Comparison of ENCODE assay signal across 7 mouse cellular contexts in genomic region chr6:30307691-30308090, GRCm38 (mm10). TPM values are rescaled to one million over a fixed set of nuclear protein-coding genes. Genes with fewer than 3 reads are reported as not detected.
DNase-seq lines count a peak whose midpoint lies in the region; ATAC-seq lines count a peak whose summit lies in the region.

No protein-coding gene starts in this region.

- no peaks in the 10 kb centered on the region for H3K9me3 ChIP-seq in intestine, embryonic 14.5 days (ENCODE audit: control insufficient read depth, low read length)
- H3K9me3 ChIP-seq in midbrain, embryonic 16.5 days (replicated peaks; ENCODE audit: control insufficient read depth, low read length, poor library complexity, severe bottlenecking): no peaks in the 10 kb centered on the region

- no peaks in the 10 kb centered on the region for H3K27me3 ChIP-seq in intestine, embryonic 14.5 days (replicated peaks; ENCODE audit: control insufficient read depth, insufficient read depth, low read length)
- H3K27me3 ChIP-seq in midbrain, embryonic 16.5 days (ENCODE audit: control insufficient read depth, insufficient read depth, low read depth, low read length): no peaks in the 10 kb centered on the region

- peak overlapping the region; percentile 25 for H3K4me2 ChIP-seq in intestine, embryonic 14.5 days (ENCODE audit: low read length)
- no peak overlapping the region for H3K4me2 ChIP-seq in midbrain, embryonic 16.5 days (ENCODE audit: low read length)

- H3K9ac ChIP-seq in intestine, embryonic 14.5 days (ENCODE audit: low read length): no peak overlapping the region
- H3K9ac ChIP-seq in midbrain, embryonic 16.5 days (ENCODE audit: low read depth, low read length): no peak overlapping the region

- peak; percentile 28; the same call in 1 of the 2 replicates for ATAC-seq in intestine, embryonic 14.5 days (replicated peaks; ENCODE audit: low FRiP score, low TSS enrichment, low read depth)
- no peak for ATAC-seq in midbrain, embryonic 16.5 days

- H3K4me1 ChIP-seq in intestine, embryonic 14.5 days (replicated peaks; ENCODE audit: control insufficient read depth, insufficient read depth, low read length): peaks cover 17% of the 10 kb centered on the region
- 0 out of 2 replicates have a peak, but pooled peaks cover 2% of the 10 kb centered on the region for H3K4me1 ChIP-seq in midbrain, embryonic 16.5 days (ENCODE audit: control insufficient read depth, insufficient read depth, low read length)

- peak; percentile 79 to 90 for DNase-seq in adrenal gland, adult (ENCODE audit: inconsistent age in 2 of 2, low spot score in 1 of 2)
- peak; percentile 75 for DNase-seq in c-Kit-positive CD71-positive TER-119-negative erythroid progenitor cells, embryonic 14.5 days (ENCODE audit: low read depth)
- peak; percentile 67 for DNase-seq in intestine, embryonic 14.5 days (ENCODE audit: low spot score)
- peak; percentile 65 for DNase-seq in lung, postnatal 36 days
- DNase-seq in neural tube, embryonic 10.5 days (ENCODE audit: extremely low spot score, low spot score): no peak
- no peak for DNase-seq in layer of hippocampus, adult 8-10 months (ENCODE audit: low spot score in 2 of 2)

- no peaks in the 10 kb centered on the region for H3K36me3 ChIP-seq in intestine, embryonic 14.5 days (ENCODE audit: control insufficient read depth, insufficient read depth, low read length)
- H3K36me3 ChIP-seq in midbrain, embryonic 16.5 days (ENCODE audit: control insufficient read depth, insufficient read depth, low read length): no peaks in the 10 kb centered on the region

- no peak overlapping the region for H3K4me3 ChIP-seq in intestine, embryonic 14.5 days (ENCODE audit: low read depth, low read length)
- H3K4me3 ChIP-seq in midbrain, embryonic 16.5 days (ENCODE audit: low read depth, low read length): no peak overlapping the region

- H3K27ac ChIP-seq in intestine, embryonic 14.5 days (ENCODE audit: low read depth): peak overlapping the region; percentile 69
- H3K27ac ChIP-seq in midbrain, embryonic 16.5 days (ENCODE audit: low read length): no peak overlapping the region

- WGBS in intestine, embryonic 14.5 days: 6% methylated on average over 9 of the region's 9 CpGs
- 77% methylated on average over 9 of the region's 9 CpGs for WGBS in midbrain, embryonic 16.5 days

RNA-seq across cellular contexts. Expression of gene Ube2h, which starts 3.4 kb away (rescaled TPM):
- polyA plus RNA-seq in intestine, embryonic 14.5 days (2014; fragmentation: Nextera tagmentation; extraction: Ambion mirVana): 50.5 and 50.8 TPM in 2 replicates
- 56.7 and 57.0 TPM in 2 replicates for polyA plus RNA-seq in midbrain, embryonic 16.5 days (2015; fragmentation: Nextera tagmentation; extraction: Ambion mirVana)
- 10 to 100 TPM; 81.4 to 88.7 (median 86.1) TPM for total RNA-seq in layer of hippocampus, adult 8-10 months (2022)

Comparison
In these comparisons a context has a peak if more than half of its experiments do, and no peak if none do; other contexts are left out.
1. DNase-seq: peak in adrenal gland, adult (2 of 2), c-Kit-positive CD71-positive TER-119-negative erythroid progenitor cells, embryonic 14.5 days (single experiment), intestine, embryonic 14.5 days (single experiment) and lung, postnatal 36 days (single experiment); none in neural tube, embryonic 10.5 days (single experiment) and layer of hippocampus, adult 8-10 months (0 of 2).